Mouse (Mus musculus) liver, embryonic 14.5 days (tissue): ENCODE measurements around the gene Mrpl11.

Source experiments
- CTCF ChIP-seq: IDR thresholded peaks from 2 replicates; pipeline ENCODE4 v1.5.1; 2016; ENCODE audit warnings: antibody characterized with exemption, low read depth, control low read depth
- EP300 ChIP-seq: IDR thresholded peaks from 2 replicates; pipeline ENCODE4 v1.6.1; 2016; ENCODE audit warnings: antibody characterized with exemption, low read depth

DNA sequence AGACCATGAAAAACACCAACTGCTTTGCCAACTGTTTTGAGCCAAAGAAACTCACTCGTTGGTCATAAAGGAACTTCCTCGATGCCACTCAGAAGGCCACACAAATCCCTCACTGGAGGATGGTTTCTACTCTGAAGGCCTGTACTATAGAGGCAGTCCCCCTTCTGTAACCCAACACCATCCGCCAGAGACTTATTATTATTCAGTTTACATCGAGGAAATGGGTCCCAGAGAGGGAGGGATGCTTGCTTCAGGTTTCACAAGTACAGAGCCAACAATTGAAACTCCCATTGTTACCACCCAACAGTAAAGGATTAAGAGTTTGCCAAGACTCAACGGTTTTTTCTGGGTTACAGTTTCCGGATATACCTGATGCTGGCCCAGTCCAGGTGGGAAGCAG, 16.4 kb upstream of the Mrpl11 start:
- TF ChIP-seq EP300 (no peak), CTCF (no peak)
